Mouse (Mus musculus) forelimb bud, embryonic 11.5 days (tissue): ENCODE results near the gene Tspan4.

Source experiments
- DNase-seq: peaks from one replicate; pipeline ENCODE4 v3.0.0-alpha.2; 2012; ENCODE audit warnings: low read depth, low spot score

Tspan4 gene

GRCm38 (mm10) chr7:141475011-141475804, at the start of gene Tspan4, which contains the start of gene Polr2l:
TSS of gene Tspan4 (plus strand) at chr7:141475240.
TSS of gene Polr2l (minus strand) at chr7:141475132.
- peak; percentile 81 for DNase-seq

DNA sequence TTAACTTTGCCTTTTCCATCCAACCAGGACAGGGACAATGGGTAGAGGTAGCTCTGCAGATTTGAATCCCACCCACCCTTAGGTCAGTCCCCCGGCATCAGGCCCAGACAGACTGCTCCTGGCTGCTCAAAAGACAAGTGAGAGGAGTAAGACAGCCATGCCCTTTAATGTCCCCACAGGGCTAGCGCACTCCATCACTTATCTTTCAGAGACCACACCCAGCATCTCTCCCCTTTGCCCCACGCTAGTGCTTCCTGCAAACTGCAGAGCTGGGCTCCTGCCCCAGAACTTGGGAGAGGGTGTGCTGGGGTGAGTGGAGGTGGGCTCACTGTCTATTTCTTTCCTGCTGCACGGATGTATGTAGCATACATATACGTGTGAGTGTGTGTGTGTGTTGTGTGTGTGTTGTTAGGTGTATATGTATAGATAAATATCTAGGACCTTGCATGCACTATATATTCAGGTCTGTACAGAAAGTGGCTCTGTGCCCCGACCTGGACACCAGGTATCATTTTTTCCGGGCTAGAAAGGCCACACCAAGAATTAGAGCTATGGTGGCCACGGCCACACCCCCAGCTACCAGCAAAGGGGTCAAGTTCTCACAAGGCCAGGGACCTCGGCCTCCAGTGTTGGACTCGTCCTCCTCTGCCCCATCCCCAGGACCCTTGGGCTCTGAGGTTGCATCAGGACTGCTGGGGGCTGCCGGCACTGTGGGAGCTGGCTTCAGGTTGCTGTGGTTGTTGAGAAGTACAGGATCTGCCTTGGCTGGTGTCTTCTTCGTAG, 47.9 kb upstream of the Tspan4 start:
- no peak for DNase-seq

- no peak for DNase-seq
Measured at GRCm38 (mm10) chr7:141428701-141429100, 46.3 kb upstream of the Tspan4 start.

DNA sequence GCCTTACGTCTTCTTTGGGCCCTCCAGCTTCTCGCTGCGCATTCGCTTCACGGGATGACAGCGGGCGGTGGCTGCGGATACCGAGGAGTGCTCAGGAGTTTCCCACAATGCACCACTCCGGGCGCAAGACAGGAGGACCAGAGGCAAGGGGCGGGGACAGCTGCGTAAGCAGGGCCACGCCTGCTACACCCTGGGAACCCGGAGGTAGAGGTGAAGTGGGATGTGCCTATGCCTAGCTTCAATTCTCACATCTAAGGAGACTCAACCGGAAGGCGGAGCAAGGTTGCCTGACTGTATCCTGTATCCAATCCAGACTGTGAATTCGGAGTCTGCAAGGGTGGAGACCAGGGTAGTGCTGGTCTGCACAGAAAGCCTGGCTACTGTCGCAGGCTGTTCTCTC, 45.7 kb upstream of the Tspan4 start, which contains the start of gene Cend1:
Cend1 (minus strand) TSS at position 182 of the 400 bp plus-strand sequence.
- DNase-seq = peak; percentile 77

GRCm38 (mm10) chr7:141429840-141430584, 45.0 kb upstream of the Tspan4 start:
- no peak for DNase-seq

- DNase-seq = no peak
Measured at GRCm38 (mm10) chr7:141430585-141431240, 44.3 kb upstream of the Tspan4 start.

GRCm38 (mm10) chr7:141431434-141432185, 43.4 kb upstream of the Tspan4 start:
- DNase-seq = no peak

- DNase-seq = no peak
Measured at GRCm38 (mm10) chr7:141432186-141432611, 42.8 kb upstream of the Tspan4 start.

DNA sequence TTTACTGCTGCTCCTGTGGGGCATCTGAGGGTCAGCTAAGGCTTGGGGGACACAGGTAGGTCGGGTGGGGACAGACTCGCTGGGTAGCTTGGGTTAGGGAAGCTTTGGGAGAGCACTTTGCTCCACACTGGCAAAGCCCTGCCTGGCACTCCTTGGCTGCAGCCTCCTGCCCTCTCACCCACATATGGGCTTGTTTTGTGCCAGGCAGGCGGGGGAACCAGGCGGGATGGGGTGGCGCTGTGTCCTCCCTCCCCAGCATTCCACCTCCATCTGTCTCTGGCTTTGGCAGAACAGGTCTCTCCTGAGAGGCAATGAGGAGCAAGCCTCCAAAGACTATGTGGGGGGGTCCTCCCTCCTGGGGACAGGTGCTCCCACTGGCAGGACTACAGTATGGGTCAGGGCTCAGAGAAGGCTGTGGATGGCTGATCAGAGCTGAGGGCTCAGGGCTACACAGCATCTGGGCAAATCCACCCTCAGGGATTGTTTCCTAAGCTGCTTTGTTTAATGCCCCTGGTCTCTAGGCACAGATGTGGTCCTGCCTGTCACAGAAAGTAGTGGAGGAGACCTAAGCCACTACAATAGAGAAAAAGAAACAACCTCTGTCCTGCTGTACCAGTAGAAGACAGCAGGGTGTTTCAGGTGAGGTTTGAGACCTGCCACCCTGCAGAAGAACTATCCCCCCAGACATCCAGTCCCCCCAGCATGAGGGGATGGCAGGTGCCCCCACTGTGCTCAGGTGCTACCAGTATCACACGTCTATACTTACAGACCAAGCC, 42.1 kb upstream of the Tspan4 start:
- DNase-seq = no peak

DNA sequence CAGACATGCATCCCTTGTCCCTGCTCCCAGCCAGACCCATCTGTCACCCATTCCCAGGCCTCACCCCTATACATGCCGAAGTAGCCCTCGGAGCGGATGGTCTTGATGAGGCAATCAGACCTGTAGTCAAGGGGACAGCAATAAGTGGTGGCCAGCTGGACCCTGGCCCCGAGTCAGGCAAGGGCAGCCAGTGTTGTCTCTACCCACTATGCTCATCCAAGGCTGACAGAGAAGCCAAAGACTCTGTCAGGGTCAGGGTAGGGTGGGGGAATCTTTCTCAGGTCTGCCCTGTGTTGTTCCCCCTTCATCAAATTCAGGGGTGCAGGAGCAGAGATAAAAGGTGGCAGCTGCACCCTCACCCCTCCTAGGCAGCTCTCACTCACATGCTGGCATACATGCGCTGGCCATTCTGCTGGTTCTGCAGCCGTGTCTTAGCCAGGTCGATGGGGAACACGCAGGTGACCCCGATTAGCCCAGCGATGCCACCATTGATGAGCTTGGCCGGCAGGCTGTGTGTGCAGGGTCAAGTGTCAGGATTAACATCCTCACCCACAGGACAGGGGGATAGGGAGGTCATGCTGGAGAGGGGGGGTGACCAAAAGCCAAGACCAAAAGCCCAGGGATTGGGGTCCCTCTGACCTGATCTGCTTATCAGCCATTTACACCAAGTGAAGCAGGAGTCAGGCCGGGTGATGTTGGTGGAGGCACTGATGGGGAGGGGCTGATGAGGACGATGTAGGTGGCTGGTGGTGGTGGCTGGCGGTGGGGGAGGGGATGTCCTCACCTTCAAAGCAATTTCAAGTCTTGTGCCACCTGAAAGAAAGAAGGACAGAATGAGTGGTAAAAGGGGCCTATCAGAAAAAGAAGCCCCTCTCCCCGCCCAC, 41.3 kb upstream of the Tspan4 start:
- no peak for DNase-seq

DNA sequence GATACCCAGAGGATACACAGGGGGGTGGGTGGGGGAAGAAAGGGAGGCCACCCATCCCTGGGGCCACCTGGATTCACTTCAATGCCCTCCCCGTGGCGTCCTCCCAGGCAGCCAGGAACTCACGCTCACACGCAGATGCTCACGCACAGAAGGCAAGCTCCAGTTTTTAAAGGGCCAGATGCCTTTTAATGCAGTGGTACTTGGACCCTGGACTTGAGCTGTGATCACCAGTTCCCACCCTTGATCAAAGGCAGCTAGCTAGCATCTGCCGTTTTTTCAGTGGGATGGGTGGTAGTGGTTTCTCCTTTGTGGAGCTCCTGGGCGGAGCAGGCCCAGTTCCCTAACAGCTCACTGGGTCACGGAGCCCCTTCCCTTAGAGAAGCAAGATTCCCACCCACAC, 40.6 kb upstream of the Tspan4 start:
- DNase-seq = no peak

GRCm38 (mm10) chr7:141435129-141435855, 39.7 kb upstream of the Tspan4 start:
- DNase-seq = no peak

DNA sequence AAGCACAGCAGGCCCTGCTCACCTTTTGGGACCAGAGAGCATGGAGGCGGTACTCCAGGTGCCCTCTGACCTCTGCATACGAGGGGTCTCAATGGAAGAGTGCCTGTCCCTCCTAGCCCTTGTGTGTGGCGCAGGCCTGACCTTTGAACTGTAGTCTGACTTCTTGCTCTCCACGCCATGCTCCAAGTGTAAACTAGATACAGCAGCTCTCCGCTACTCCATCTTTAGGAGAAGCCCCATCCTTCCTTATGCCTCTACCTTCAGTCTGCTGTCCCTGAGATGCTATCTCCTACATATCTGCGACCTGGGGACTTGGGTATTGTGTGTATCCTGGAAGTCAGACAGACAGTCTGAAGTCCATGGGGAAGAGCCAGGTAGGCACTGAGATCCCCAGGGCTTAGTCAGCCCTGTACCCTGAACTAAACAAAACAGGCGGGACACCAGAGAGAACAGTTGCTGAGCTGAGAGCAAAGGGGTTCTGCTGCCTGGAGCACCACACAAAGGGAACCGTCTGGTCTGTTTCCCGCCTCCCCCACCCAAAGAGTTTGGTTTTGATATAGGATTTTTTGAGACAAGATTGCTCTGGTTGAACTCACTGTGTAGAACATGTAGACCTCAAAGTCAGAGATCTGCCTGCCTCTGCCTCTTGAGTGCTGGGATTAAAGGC, 39.1 kb upstream of the Tspan4 start:
- DNase-seq = no peak

GRCm38 (mm10) chr7:141436523-141436892, 38.5 kb upstream of the Tspan4 start:
- DNase-seq = no peak

DNA sequence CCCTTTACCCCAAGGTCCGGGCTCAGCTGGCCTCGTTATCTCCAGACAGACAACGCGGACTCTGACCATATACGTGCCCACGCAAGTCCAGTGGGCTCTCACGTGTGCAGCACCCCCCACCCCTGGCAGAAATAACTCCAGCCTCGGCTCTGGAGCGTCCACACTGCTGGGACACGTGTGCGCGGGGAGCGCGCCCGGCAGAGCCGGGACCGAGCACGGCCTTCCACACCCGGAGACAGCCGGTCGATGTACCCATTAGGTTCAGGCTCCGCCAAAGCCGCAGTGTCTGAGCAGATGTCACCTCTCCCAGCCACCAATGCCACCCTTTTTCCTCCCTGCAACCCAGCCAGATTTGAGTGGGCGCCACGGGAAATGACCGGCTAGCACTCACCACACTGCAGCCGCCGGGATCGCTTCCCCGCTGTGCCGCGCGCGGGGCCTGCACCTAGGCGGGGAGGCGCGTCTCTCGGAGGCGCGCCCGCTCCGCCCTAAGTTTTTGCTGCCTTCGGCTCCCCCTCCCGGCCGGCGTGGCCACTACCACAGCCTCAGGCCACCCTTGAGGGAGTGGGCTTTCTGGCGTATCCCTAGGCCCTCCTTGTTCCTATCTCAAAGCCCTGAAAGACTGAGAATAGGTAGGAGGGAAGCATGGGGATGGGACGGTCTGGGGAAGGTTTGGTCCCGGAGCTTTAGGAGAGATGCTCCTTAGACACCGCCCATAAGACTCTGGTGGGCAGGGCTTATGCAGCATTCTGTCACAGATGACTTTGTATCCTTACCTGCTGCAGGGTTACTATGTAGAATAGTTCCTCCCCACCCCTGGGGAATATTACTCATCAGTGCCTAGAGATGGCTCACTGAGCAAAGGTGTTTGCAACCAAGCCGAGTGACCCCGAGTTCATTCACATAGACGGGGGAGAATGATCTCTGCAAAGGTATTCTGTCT, 37.6 kb upstream of the Tspan4 start, which contains the start of gene Slc25a22:
Slc25a22 (minus strand) TSS at position 715 of the 943 bp plus-strand sequence.
- DNase-seq = peak; percentile 74

GRCm38 (mm10) chr7:141438201-141438968, 36.7 kb upstream of the Tspan4 start:
- DNase-seq = no peak
